Mouse (Mus musculus): ENCODE data around the gene Lrpprc.

DNA sequence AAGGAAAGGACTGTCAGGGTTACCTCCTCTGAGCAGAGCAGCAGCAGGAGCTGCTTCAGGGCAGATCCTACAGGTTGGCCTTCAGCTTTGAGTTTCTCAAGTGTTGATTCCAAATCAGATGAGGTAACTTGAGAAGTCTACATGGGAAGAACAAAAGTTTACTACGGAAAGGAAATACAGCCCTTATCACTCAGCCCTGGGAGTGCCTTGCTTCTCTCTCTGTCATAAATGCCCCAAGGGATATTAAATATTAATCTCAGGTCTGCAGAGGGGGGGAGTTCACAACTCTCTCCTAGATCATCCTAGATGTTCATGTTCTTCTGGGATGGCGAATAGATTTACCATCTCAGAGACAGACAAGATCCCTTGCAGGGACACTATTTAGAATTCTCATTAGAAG, 38.3 kb downstream of the Lrpprc start:
- TF ChIP-seq CTCF (IDR thresholded peaks at IDR 0.05; ENCODE audit: borderline replicate concordance, insufficient read depth, low read length) (no peak), POLR2A (IDR thresholded peaks at IDR 0.05; ENCODE audit: low read depth, low read length) (no peak)
